Mouse (Mus musculus): Measurements from ENCODE around the gene Olfm1.

Gene Olfm1

DNA sequence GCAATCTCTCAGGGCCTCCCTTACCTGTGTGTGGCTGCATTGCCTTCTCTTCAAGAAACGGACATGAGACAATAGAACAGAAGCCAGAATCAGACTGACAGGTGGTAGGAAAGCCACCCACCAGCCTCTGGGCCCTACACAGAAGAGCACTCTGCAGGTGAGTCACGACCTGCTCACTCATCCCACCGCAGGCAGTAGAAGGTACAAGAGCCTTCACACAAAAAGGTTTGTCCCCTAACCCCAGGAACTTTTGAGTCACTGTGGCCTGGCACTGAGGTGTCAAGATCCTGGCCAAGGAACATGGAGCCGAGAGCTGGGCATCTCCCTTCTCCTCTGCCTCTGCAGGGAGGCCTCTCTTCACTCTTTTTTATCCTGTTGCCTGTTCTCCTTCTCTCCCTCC lies 42.3 kb downstream of the Olfm1 start:
- DNase-seq (ENCODE audit: low spot score): no peak

DNA sequence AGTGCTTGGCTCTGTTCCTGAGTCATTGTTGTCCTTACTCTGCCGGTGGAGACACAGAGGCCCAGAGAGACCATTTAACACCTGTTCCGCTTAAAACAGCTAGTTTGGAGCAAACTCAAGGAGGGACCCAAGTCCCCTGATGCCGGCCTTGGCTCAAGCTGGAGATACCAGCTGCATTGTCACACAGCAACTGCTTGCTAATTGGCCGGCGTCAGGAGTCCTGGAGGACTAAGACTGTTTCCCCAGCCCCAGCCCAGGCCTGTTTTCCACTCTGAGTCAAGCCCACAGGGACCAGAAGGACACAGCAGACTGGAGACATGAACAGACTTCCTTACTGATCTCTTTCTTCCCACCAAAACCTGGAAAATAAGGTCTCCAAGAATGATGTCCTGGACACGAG lies 43.7 kb downstream of the Olfm1 start:
- no peak for DNase-seq (ENCODE audit: low spot score)

DNA sequence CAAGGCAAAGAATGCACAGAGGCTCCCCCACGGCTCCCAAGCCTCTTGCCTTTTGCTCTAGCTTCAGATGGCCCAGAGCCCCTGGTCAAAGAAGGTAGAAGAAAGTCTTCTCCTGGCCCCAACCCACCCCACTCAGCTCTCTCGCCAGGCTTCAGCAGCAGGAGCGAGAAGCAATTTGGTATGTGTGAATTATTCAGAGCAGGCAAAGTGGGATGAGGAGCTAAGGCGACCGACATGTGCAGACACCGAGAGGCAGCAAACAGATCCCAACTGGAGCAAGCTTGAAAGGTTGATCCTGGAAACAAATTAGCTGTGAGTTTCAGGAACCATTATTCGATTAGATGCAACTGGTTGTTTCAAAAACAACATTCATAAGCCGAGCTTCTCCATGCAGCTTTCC lies 46.8 kb downstream of the Olfm1 start:
- no peak for DNase-seq (ENCODE audit: low spot score)

DNA sequence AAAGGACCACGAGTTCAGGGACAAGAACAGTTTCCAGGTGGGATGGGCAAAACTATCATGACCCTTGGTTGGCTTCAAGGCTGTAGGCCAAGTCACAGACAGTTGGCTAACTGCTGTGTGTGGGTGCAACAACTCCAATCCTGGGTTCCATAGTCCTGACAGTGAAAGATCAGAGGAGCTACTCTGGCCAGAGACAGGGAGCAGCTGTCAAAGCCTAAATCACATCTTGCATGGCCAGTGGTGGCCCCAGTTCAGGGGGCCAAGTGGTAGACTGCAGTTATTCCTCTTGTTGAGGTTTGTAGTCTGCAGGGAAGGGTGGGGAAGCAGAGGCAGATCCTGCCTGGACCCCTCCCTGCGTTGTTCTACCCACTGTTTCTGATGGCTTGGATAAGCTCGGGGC lies 48.1 kb downstream of the Olfm1 start:
- DNase-seq (ENCODE audit: low spot score): no peak

DNA sequence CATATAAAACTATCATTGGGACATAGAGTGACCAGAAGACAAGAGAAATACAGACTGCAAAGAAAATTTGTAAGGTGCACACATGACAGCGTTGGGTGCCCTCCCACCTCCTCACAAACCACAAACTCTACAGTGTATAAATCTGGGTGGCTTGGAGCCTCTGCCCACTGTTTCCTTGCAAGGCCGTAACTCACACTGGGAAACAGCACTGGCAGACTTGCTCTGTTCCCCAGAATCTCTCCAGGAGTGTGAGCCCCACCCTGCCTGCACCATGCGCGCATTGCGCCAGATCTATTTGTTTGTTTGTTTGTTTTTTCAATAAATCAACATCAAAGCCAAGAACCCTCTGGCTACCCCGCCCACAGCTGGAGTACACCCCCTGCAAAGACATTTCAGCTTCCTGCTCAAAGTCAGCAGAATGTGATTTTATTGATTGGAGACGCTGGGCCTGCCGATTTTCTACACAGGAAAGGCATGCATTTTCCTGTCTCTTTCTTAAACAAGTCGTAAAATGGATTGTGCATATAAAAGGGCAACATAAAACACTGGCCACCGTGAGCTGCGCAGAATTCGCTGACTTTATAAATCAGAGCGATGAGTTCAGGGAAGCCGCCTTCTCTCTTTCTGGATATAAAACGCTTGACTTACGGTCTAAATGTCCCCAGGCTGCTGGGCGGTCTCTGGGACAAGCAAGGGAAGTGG lies 48.9 kb downstream of the Olfm1 start:
- DNase-seq (ENCODE audit: low spot score): peak; percentile 7

DNA sequence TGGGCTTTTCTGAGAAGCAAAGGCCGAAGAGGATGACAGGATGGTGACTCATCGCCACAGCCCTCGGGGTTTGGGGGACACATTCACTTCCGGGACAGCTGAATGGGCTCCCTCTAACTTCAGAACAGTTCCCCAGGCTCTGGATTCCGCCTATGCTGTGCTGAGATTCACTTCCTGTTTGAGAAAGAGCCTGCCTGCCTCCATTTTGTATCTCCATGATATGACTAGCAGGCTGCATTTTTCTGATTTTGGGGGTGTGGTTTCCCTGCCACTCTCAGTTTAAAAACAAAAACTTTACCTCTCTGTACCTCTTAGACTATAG lies 49.4 kb downstream of the Olfm1 start:
- DNase-seq (ENCODE audit: low spot score): no peak

DNA sequence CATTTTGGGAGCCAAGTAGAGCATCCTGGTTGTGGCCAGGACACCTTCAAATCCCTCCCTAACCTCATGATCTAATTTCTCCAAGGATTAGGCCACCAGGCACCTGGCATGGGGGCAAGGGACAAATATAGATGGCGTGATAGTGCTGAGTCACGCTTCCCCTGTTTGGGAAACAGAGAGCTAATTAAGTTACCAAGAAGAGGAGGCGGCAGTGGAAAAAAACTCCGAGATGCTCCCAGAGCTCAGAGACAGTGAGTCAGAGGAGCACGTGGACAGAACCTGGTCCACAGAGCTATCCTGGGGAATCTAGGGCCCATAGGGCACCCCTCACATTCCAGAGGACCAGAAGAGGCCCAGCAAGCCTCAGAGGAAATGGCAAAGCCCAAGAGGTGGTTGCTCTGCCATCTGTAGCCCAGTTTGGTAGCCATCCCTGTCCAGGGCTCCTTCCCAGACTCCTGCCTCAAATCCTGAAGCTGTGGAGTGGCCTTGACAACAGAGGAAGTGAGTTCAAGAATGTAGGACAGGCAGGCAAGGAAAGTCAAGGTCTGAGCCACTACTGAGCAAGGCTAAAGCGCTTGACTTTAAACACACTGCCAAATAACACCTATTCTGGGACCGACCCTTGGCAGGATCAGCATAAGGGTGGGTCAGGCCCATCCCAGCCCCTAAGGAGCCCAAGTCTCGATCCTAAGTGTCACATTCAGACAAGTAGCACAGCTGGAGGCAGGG lies 52.0 kb downstream of the Olfm1 start:
- DNase-seq (ENCODE audit: low spot score): no peak

DNA sequence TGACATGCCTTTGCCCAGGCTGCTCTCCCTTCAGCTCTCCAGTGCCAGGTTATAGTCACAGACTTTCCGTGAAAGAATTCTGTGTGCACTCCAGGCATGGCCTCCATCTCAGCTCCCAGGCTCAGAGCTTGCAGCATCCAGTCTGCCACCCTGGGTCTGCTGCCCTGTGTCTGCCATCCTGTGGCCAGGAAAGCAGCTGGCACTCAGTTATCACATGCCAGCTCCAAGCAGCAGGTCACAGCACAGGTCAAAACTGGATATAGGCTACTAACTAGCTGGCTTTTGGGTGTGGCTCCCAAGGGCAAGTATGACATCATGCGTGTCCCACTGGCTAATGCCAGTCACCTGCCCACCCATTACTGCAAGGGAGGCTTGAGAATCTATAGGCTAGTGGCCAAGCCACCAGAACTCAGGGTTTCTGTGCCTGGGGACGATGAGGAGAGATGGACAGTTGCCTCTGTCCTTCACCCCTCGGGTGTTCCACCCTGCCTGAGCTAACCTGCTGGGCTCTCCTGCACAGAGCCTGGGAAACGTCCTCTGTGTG lies 53.4 kb downstream of the Olfm1 start:
- no peak for DNase-seq (ENCODE audit: low spot score)

DNA sequence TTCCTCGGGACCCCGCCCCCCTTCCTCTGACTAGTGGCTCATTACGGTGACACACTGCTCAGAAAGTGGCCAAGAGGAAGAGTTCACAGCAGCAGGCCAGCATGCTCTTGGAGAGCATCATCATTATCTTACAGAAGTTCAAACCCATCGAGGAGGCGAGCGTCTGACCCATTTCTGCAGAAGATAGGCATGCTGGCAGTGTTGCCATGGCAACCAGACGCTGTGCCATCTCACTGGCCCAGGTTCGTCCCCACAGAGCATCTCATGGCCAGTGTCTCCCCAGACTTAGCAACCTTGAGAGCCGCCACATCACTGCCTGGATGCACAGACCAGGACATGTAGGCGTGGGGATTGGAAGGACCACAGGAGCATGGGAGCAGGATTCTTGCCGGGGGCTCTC lies 54.3 kb downstream of the Olfm1 start:
- no peak for DNase-seq (ENCODE audit: low spot score)

DNA sequence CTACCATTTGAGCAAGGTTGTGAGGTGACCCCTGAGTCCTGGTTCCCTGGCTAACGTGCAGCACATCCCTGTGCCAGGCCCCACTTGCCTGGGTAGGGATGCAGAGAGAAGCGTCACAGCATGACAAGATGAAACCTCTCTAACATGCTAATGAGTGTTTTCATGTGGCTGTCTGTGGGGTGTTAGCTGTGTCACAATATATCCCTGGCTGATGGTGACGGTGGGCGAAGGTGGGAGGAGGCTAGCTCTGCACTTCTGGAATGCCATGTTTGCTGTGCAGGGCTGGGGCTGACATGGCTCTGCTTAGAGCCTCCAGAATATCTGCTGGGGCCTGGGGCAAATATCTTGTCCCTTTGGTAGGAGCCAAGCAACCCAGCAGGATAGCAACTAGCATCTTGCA lies 59.8 kb downstream of the Olfm1 start:
- DNase-seq (ENCODE audit: low spot score): no peak

DNA sequence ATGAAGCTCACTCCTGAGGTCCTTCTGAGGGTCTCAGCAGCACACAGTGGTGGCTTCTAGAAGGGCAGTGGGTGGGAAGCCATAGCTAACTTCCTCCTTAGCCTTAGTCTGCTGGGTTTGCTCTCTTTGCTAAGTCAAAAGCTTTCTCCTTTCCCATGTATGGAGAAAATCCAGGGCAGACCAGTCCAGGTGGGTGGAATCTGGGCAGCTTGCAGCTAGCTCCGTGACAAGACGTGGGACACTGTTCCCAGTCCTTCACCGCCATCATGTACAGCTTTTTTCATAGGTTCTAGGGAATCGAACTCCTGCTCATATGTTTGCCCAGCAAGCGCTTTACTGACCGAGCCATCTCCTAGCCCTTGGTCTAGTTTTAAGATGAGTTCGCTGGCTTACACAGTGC lies 63.2 kb downstream of the Olfm1 start:
- no peak for DNase-seq (ENCODE audit: low spot score)

DNA sequence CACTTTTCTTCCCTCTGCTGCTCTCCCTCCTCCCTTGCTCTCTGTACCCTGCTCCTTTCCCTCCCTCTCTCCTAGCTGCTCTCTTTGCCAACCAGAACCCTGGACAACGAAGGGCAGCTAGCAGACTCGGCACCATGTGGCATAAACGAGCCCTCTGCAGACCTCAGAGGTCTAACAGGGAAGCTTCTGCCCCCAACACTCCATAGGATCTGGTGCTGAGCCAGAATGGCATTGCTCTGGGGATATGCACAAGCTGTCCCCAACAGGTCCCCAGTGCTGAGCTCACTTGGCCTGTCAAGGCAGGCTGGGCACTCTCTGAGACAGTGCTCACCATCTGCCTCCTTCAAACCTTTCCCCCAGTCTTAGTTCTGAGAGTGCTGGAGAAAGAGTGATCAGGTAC lies 68.6 kb downstream of the Olfm1 start:
- DNase-seq (ENCODE audit: low spot score): no peak

DNA sequence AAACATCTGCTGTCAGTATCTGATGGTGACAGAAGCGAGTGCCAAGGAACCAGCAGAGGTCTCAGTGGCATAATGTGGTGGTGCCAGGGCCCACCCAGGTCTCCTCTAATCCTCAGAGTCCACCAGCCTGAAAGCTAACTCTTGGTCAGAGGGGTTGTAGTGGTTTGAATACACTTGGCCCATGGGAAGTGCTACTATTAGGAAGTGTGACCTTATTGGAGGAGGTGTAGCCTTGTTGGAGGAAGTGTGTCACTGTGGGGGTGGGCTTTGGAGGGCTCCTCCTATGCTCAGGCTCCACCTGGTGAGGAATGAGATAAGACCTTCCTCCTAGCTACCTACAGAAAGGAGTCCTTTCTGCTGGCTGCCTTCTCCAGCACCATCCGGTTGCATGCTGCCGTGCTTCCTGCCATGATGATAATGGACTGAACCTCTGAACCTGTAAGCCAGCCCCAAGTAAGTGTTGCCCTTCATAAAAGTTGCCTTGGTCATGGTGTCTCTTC lies 75.0 kb downstream of the Olfm1 start:
- DNase-seq (ENCODE audit: low spot score): no peak

DNA sequence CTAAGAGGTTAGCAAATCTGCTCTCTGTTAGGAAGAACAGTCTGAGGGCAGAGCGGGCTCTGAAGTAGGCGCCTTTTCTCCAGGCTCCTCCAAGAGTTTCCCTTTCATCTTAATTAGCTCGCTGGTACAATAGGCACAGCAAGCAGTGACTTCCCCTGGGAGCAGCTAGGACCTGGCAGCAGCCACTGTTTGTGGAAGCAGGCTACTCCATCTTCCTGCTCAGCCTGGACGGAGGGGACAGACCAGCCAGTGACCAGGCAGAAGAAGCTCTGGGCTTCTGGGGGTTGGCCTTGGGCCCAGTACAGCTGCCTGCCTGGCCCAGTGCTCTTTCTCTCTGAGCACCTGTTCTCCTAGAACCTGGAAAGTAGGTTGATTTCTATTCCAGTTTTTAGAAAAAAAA lies 77.8 kb downstream of the Olfm1 start:
- peak; percentile 8 for DNase-seq (ENCODE audit: low spot score)

DNA sequence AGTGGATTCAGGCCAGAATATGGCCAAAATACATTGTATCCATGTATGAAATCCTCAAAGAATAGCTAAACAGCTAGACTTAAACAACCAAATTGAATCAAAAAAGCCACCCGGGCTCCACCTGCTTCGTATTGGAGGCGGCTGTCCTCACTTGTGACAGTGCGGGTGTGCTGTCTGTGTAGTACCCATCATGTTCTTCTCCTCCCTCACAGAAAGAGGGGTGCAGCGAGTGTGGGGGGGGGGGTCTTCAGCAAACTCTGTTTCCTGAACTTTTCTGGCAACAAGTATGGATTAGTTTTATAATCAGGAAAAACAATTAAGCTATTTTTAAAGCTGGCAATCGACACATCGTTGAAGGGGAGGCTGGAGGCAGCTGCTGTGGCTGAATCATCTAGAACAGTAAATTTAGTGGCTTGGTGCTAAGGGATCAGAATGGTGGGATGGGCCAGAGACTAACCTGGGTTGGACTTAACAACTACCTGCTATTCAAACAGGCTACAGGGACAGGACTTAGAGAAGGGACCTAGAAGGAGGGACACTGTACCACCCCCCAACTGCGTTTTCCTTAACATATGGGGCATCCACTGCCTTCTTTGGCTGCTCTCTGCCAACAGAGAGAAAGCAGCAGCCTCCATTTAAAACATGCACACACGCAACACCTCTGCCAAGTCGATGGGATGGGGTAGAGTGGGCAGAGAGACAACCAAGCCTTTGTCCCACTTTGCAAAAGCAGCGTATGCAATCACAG lies 79.6 kb downstream of the Olfm1 start:
- no peak for DNase-seq (ENCODE audit: low spot score)

DNA sequence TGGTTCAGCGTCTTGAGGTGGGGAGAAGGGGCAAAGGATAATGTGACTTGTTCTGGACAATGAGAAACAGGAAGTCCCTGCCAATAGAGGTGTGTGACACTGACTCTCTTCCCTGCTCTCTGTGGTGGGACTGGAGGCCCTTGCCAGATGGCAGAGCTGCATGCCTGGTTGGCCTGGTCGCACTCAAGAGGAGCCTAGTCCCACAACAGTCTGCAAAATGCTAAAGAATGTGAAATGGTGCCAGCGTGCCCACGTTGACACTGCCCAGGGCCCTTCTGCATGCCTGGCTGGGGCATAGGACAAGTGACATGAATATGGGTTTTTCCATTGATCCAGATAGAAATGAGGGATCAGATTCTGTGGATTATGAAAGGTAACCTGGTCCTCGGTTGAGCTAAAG lies 81.2 kb downstream of the Olfm1 start:
- DNase-seq (ENCODE audit: low spot score): no peak

DNA sequence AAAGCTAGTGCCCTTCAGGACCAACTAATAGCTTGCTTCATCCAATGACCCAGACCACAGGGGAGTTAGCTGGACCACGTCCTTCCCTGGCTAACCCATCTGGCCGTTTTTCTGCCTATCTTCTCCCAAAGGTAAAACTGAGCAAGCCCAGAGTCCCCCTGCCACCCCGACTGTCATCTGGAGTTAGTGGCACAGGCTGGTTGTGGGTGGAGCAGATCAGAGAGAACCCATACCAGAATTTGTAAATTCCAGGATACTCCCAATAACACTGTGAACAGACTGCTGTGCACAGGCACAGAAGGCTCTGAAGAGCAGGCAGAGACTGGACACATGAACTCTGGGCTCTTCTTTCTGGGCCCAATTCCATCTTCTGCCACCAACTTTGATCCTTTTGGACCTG lies 82.6 kb downstream of the Olfm1 start:
- no peak for DNase-seq (ENCODE audit: low spot score)

DNA sequence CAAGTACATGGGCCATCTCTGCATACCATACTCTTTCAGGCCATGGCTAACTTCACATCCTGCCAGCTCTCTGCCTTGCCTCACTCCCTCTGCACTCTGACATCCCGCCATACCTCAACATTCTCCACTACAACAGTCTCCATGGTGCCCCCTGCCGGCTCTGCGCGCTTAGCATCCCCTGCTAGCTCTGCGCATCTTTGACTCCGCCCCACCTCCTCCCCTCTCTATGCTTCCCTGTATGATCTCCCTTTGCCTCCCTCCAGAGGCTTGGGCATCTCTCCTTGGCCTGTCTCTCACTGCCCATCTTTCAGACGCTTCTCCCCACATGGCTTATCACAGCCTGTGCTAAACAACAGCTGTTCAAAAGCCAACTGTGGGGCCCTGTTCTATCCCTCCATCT lies 85.4 kb downstream of the Olfm1 start:
- DNase-seq (ENCODE audit: low spot score): peak; percentile 75

DNA sequence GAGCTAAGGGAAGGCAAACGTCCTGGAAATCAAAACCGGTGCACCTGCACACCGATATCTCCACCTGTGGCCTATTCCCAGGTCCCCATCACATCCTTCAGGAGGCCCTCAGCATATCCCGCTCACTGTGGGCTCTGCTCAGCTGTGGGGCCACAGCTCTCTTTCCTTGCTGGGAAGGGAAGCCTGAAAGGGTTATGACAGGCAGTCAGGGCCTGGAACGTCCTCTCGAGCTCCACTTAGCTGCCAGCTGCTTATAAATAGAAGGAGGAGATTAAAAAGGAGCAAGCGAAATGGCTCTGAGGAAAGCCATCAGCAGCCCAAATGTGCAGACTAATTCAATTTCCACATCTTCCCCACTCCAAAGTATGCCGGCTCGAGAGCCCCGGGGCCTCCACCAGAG lies 86.1 kb downstream of the Olfm1 start:
- DNase-seq (ENCODE audit: low spot score): no peak
